Mouse (Mus musculus) ovary, adult 10 weeks (tissue): Measurements from ENCODE around the gene Phkb. TPM values are rescaled to one million over a fixed set of nuclear protein-coding genes. Genes with fewer than 3 reads are reported as not detected.

Source experiments
- polyA plus RNA-seq: library from polyadenylated mRNA; stranded (reverse); fragments of 350-450 nt; fragmentation: Illumina TruSeq; extraction: RNeasy Lipid Tissue Mini Kit (QIAGEN cat#74804); gene quantifications from one replicate; pipeline ENCODE4 v1.2.3, GENCODE M21; 2014

Gene Phkb
- 92.4 TPM for polyA plus RNA-seq

DNA sequence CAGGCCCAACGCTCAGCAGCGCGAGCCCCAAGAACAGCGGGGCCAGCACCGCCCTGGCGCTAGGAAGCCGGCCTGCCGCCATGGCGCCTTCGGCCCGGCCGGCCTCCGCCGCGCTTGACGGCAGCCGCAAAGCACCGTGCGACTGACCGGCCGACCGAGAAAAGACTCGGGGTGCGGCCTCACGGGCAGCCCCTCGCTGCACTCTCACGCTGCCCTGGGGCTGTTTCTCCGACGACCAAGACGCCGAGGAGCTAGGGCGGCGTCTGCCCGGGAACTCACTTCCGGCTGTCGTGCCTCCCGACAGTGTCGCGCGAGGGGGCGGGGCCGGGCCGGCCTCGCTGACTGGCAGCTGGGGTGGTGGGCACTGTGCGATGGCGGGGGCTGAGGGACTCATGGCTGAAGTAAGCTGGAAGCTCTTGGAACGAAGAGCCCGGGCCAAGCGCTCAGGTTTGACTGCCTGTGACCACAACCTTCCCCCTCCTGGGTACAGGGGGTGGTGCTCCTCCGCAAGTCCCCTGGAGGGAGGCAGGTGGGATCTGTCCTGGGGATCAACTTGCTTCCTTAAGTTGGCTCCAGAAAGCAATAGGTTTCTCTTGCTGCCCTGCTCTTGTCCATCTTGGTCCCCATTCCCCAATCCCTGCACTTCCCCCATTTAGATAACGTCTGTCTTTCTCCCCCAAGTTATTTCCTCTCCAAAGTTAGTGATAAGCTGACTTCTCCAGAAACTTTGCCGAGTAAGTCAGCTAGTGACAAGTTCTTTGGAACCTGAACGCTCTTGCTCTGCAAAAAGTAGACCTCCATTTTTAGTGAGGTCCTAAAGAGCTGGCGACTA lies at the start of gene Phkb, which contains the start of gene Itfg1:
Gene Phkb, plus strand, starts transcription at position 303 of the 832 bp plus-strand sequence.
Gene Itfg1, minus strand, starts transcription at position 265 of the 832 bp plus-strand sequence.

Other genes starting within 250 kb of the Phkb start
- gene Neto2, start 140.0 kb upstream of the Phkb start, polyA plus RNA-seq = 31.4 TPM
- 271 TPM for gene Itfg1, start within 50 bp of the Phkb start, polyA plus RNA-seq